Comparison of ENCODE assay signal across 8 mouse cellular contexts in genomic region chr9:90269011-90269681, GRCm38 (mm10). TPM values are rescaled to one million over a fixed set of nuclear protein-coding genes. Genes with fewer than 3 reads are reported as not detected.
DNase-seq lines count a peak whose midpoint lies in the region; ATAC-seq and TF ChIP-seq lines count a peak whose summit lies in the region.

No protein-coding gene starts in this region.

- peak overlapping the region; percentile 88 for H3K4me2 ChIP-seq in forebrain, postnatal 0 days (ENCODE audit: low read depth)

- no peak for TF ChIP-seq CTCF in cerebellum, adult 2 months (IDR thresholded peaks at IDR 0.05; ENCODE audit: borderline replicate concordance, insufficient read depth, low read depth, low read length)
- no peak for TF ChIP-seq CTCF in forebrain, postnatal 0 days (IDR thresholded peaks at IDR 0.05; ENCODE audit: low read depth)

- no peak for TF ChIP-seq POLR2A in cerebellum, adult 2 months (IDR thresholded peaks at IDR 0.05; ENCODE audit: borderline replicate concordance, insufficient read depth, low read length)

- H3K27me3 ChIP-seq in cerebellum, adult 2 months (ENCODE audit: control insufficient read depth, insufficient read depth, low read length): no peaks in the 10 kb centered on the region
- no peaks in the 10 kb centered on the region for H3K27me3 ChIP-seq in forebrain, postnatal 0 days (ENCODE audit: insufficient read depth, low read length)

- H3K27ac ChIP-seq in cerebellum, adult 2 months (ENCODE audit: insufficient read depth, low read length): no peak overlapping the region
- no peak overlapping the region; the same call in 1 of the 2 replicates for H3K27ac ChIP-seq in forebrain, postnatal 0 days (ENCODE audit: low read depth, low read length)

- no peaks in the 10 kb centered on the region for H3K9me3 ChIP-seq in forebrain, postnatal 0 days (ENCODE audit: low read length)

- ATAC-seq in cerebellum, adult (ENCODE audit: insufficient number of reproducible peaks, low FRiP score, low TSS enrichment): no peak
- ATAC-seq in forebrain, postnatal 0 days: peak; percentile 44
- peak; percentile 30 to 46; a peak in 3 of 4 replicates for ATAC-seq in hematopoietic stem cell, adult 5-6 weeks (replicated peaks in 1 of 2; ENCODE audit: insufficient read depth in 1 of 2, low FRiP score in 2 of 2, low TSS enrichment in 1 of 2, low read depth in 1 of 2, poor library complexity in 2 of 2, severe bottlenecking in 2 of 2)

- no peaks in the 10 kb centered on the region for H3K36me3 ChIP-seq in forebrain, postnatal 0 days (ENCODE audit: insufficient read depth)

- WGBS in cerebellum, adult 2 months: 13% methylated on average over 7 of the region's 7 CpGs
- WGBS in forebrain, postnatal 0 days: 28% methylated on average over 7 of the region's 7 CpGs

- peak overlapping the region; percentile 81 for H3K9ac ChIP-seq in forebrain, postnatal 0 days

- H3K4me3 ChIP-seq in cerebellum, adult 2 months (replicated peaks; ENCODE audit: insufficient read depth, low read depth, low read length): peak overlapping the region; percentile 99
- peak overlapping the region; percentile 83 for H3K4me3 ChIP-seq in forebrain, postnatal 0 days (ENCODE audit: low read depth, low read length)

- peaks cover 3% of the 10 kb centered on the region; the same call in 1 of the 2 replicates for H3K4me1 ChIP-seq in cerebellum, adult 2 months (ENCODE audit: control insufficient read depth, insufficient read depth, low read length)
- H3K4me1 ChIP-seq in forebrain, postnatal 0 days (ENCODE audit: insufficient read depth): peaks cover 9% of the 10 kb centered on the region

- DNase-seq in cerebellum, adult 11-12 months: peak; percentile 44
- DNase-seq in cerebellum, adult 2 months: peak; percentile 43 to 55
- peak; percentile 38 for DNase-seq in forebrain, postnatal 0 days
- DNase-seq in layer of hippocampus, adult 9-11 months: peak; percentile 50
- peak; percentile 80 for DNase-seq in lung, postnatal 25 days (ENCODE audit: low spot score)
- peak; percentile 31 for DNase-seq in right cerebral cortex, postnatal 14 days

RNA-seq across cellular contexts. Expression of gene Tbc1d2b, which starts 1.5 kb away (rescaled TPM):
- 14.9 and 18.4 TPM in 2 replicates for polyA plus RNA-seq in cerebellum, adult 2 months (2012; rRNA removed)
- 13.5 and 16.7 TPM in 2 replicates for total RNA-seq in forebrain, postnatal 0 days (2014; rRNA removed)
- 3.1 and 4.0 TPM in 2 replicates for polyA plus RNA-seq in forebrain, postnatal 0 days (2015; fragmentation: Nextera tagmentation; extraction: Ambion mirVana)
- 29.5 and 30.9 TPM in 2 replicates for total RNA-seq in hematopoietic stem cell, adult 5-6 weeks (2017)
